Mouse (Mus musculus) right cerebral cortex, adult 2 months (tissue): ENCODE data around the gene Gm20388.

Experiments used
- DNase-seq, 2 experiments: peaks; one replicate each; pipeline ENCODE4 v3.0.0; 2021 to 2022; ENCODE audit warnings: low spot score in 2 of 2

The Gm20388 gene

GRCm38 (mm10) chr8:120388246-120388645 lies 477.6 kb downstream of the Gm20388 start:
- no peak for DNase-seq

DNA sequence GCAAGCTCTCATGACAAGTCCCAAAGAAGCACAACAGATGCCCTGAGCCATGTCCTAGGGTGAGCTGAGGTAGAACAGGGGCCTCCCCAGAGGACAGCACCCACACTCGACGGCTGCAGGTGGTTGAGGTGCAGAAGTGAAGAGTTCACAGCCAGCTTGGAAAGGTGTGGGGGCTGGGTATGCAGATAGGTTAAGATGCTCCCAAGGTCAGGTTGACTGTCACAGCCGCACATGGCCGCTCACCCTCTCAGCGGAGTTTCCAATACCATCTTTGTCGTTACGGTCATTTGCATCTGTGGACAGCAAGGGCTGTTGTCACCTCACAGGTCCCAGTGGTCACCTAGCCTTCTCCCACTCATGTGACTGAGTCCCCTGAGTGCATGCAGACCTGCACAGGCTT lies 480.0 kb downstream of the Gm20388 start:
- DNase-seq, result no peak

GRCm38 (mm10) chr8:120391856-120392255 lies 481.2 kb downstream of the Gm20388 start:
- no peak for DNase-seq

GRCm38 (mm10) chr8:120393085-120393484 lies 482.4 kb downstream of the Gm20388 start:
- no peak for DNase-seq

- no peak for DNase-seq
Observed at GRCm38 (mm10) chr8:120393871-120394275, 483.2 kb downstream of the Gm20388 start.

- DNase-seq, result no peak
Observed at GRCm38 (mm10) chr8:120395892-120396291, 485.3 kb downstream of the Gm20388 start.

DNA sequence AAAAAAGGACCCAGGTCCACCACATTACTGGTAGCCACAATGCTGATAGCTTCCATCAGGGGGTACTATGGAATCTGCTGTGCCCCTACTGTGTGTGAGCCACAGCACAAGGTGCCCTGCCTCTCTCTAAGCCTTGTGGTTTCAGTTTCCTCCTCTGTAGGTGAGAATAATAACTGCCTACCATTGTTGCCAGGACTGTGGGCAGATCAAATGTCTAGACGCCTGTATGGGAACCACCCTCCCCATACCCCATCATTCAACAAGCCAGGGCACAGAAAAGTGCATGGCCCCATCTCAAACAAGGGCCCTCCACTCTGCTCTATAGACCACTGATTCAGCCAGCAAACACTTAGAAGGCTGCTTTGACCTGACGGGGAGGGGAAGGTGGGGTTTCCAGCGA lies 486.1 kb downstream of the Gm20388 start:
- DNase-seq, result no peak

- DNase-seq, result no peak
Observed at GRCm38 (mm10) chr8:120397444-120398411, 487.1 kb downstream of the Gm20388 start.

DNA sequence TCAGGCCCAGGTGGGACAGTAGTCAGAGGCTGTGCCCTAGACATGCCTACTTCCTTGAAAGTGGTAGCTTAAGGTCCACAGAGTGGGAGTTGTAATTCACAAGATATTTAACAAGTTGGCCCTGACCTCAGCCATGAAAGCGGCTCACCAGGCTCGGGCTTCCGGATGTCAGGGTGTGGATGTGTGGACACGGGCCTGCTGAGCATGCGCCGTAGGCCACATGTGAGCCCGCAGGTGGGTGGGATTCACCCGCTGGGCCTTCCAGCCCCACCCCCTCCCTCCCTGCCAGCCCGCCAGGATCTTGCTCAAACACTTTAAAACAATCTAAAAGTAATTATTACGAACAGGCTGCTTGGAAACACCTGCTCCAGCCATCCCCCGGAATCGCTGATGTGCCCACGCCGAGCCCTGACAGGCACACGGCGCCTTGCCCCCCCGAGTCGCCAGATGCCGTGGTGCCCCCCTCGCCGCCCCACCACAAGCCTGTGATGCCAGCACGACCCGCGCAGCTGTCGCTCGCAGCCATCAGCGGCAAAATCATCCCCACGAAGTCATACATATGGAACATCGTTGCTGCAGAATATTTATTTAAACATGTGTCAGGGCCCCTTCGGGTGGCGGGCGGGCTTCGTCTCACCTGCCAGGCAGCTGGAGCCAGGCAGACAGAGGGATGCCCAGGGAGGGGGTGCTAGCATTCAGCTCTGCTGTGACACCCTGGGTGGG lies 488.7 kb downstream of the Gm20388 start:
- DNase-seq, result no peak

DNA sequence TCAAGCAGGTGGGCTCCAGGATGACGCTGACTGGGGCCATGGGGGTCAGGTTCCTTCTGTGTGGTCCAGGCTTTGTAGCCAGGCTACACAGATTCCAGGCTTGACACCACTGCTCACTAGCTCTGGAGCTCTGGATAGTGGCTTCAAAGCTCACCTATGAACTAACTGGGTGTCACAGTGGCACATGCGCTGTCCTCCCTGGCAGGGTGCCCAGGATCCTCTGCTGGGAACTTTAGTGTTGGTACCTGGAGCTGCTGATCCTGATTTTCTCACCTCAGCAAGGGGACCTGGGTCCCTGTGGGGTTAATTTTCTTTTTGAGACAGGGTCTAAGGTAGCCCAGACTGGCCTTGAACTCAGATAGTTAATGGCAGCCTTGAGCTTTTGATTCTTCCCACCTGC lies 490.6 kb downstream of the Gm20388 start:
- DNase-seq, result no peak

- DNase-seq, result no peak
Observed at GRCm38 (mm10) chr8:120401712-120402111, 491.1 kb downstream of the Gm20388 start.

- DNase-seq, result no peak
Observed at GRCm38 (mm10) chr8:120403606-120404269, 493.1 kb downstream of the Gm20388 start.

GRCm38 (mm10) chr8:120404609-120405036 lies 494.0 kb downstream of the Gm20388 start:
- DNase-seq, result no peak

GRCm38 (mm10) chr8:120406008-120406632 lies 495.5 kb downstream of the Gm20388 start:
- DNase-seq, result no peak

DNA sequence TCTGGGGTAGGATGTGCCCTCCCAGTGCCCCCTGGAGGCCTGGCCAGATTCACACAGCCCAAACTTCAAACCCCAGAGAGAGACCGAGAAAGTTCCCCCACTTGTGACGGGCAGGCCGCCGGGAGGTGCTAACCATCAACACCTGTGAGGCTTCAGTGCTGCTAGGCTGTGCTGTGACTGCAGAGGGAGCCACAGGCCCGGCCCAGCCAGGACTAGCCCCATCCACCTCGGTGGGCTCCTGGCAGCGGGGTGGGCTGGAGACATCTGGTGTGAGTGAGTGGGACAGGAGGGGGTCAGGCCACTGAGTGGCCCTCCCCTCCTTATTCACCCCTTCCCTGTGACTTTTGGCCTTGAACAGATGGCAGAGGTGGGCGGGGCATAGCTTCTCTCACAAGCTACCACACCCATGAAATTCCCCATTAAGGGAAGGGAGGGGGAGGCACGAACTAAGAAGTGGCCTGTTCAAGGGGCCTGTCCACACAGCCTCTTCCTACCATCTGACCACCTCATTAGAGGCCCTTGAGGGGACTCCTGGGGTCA lies 497.1 kb downstream of the Gm20388 start:
- no peak for DNase-seq

GRCm38 (mm10) chr8:120408241-120409215 lies 497.9 kb downstream of the Gm20388 start:
- no peak for DNase-seq

DNA sequence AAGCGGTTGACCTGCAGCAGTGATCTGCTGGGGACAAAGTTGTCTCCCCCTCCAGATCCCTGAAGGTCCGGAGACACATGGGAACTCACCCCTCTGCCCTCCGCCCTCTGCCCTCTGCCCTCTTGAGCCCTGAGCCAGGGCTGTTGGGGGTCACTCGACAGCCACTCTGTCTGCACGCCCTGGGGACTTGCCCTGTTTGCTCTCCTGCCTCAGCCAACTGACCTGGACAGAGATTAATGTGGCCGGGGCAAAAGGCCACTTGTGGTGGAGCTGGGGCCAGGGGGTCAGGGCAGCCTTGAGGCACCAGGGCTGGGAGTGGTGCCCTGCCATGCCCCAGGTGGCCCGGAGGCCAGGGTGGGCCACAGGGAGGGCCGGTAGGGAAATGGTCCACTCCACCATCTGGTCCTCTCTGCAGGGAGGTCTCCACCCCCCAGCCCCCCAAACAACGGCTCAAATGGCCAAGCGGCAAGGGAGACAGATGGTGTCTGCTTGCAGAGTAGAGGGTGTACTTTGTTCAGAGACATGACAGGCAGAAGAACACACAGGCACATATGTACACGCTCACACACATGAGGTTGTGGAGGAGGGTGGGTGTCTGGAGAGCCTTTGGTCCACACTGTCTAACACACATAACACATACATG lies 498.9 kb downstream of the Gm20388 start:
- no peak for DNase-seq

DNA sequence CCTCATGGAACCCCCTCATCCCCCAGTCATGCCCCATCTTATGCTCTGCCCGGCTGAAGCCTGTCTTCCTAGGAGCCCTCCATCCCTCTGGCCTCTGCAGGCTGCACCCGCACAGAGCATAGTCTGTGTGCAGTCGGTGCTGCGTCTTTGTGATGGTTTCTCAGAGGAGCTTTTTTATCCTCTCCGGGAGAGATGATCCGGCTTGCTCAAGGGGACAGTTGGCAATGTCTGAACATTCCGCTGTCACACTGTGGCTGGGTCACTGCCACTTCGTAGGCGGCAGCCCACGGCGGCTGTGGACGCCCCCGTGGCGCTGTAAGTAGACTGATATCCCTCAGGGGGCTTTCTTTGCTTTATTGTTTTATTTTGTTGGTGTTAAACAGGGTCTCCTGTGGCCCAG lies 500.4 kb downstream of the Gm20388 start:
- no peak for DNase-seq

DNA sequence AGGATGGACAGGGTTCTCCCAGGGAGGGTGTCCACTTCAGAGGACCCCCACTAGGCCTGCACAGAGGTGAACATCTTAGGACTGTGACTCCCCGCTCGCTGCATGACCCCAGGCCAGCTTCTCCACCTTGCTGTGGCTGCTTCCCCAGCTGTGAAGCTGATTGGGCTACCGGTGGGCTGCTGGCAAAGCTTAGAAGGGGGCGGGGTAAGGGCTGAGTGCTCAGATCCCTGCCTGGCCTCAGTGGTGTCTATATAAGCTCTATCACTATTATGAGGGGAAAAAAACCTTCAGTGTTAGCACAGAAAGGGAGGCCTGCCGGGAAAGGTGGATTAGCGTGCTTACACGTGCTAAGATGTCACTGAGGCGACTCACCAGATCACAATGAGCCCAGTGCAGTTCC lies 501.2 kb downstream of the Gm20388 start:
- DNase-seq, result no peak

GRCm38 (mm10) chr8:120412357-120412756 lies 501.7 kb downstream of the Gm20388 start:
- no peak for DNase-seq
